Mouse (Mus musculus) neural tube, embryonic 13.5 days (tissue): ENCODE measurements around the gene Olfr322. TPM values are rescaled to one million over a fixed set of nuclear protein-coding genes. Genes with fewer than 3 reads are reported as not detected.
"Not testable (repeated sequence)": the region's sequence is repeated elsewhere in the genome, so short reads cannot be mapped to it uniquely, and the experiment has no call there.

Source experiments
- ATAC-seq: fragments of 200-750 bp; cut with Nextera tagmentation; 2 replicates; pipeline ENCODE4 v1.8.0; 2017; ENCODE audit warnings: low read depth, mild to moderate bottlenecking, moderate TSS enrichment, moderate library complexity
- H3K27ac ChIP-seq: fragments of 300-500 bp; sonication (generic); replicated peaks from 2 replicates; pipeline ENCODE4 v1.5.1; 2015; ENCODE audit warnings: moderate library complexity, mild to moderate bottlenecking, inconsistent platforms
- H3K27me3 ChIP-seq: fragments of 300-500 bp; sonication (generic); 2 replicates; pipeline ENCODE4 v1.6.1; 2015; ENCODE audit warnings: mild to moderate bottlenecking, inconsistent platforms
- H3K36me3 ChIP-seq: fragments of 300-500 bp; sonication (generic); 2 replicates; pipeline ENCODE4 v1.6.1; 2015; ENCODE audit warnings: mild to moderate bottlenecking, inconsistent platforms
- H3K4me1 ChIP-seq: fragments of 300-500 bp; sonication (generic); replicated peaks from 2 replicates; pipeline ENCODE4 v1.6.1; 2015; ENCODE audit warnings: inconsistent platforms
- H3K4me2 ChIP-seq: fragments of 300-500 bp; sonication (generic); 2 replicates; pipeline ENCODE4 v1.6.1; 2015; ENCODE audit warnings: inconsistent platforms, mild to moderate bottlenecking, moderate library complexity
- H3K4me3 ChIP-seq: fragments of 300-500 bp; sonication (generic); 2 replicates; pipeline ENCODE4 v1.5.1; 2015; ENCODE audit warnings: mild to moderate bottlenecking, inconsistent platforms
- H3K9ac ChIP-seq: fragments of 300-500 bp; sonication (generic); 2 replicates; pipeline ENCODE4 v1.6.1; 2015; ENCODE audit warnings: moderate library complexity, mild to moderate bottlenecking, inconsistent platforms
- H3K9me3 ChIP-seq: fragments of 300-500 bp; sonication (generic); 2 replicates; pipeline ENCODE4 v1.6.1; 2016; ENCODE audit warnings: inconsistent platforms
- WGBS: fragments of 180-500 bp; shearing (Covaris S2); methylation state at CpG from one replicate; pipeline ENCODE4 v1.1.7; 2015; 5-methylcytosine and 5-hydroxymethylcytosine counted together
- polyA plus RNA-seq: library from polyadenylated mRNA; unstranded; fragments of >200 nt; fragmentation: Nextera tagmentation; extraction: Ambion mirVana; gene quantifications from 2 replicates; pipeline ENCODE4 v1.2.1, GENCODE M21; 2015

Olfr322 gene
- polyA plus RNA-seq, 1 experiment from 2014 or later: not detected

GRCm38 (mm10) chr11:58641057-58641456 lies 17.5 kb upstream of the Olfr322 start:
- Histone ChIP-seq H3K9ac (peak overlapping the region; percentile 72; the same call in 1 of the 2 replicates), H3K4me1 (peaks cover 11% of the 10 kb centered on the region), H3K36me3 (no peaks in the 10 kb centered on the region), H3K4me2 (peak overlapping the region; percentile 90), H3K27me3 (peaks cover 27% of the 10 kb centered on the region), H3K4me3 (peak overlapping the region; percentile 42; the same call in 1 of the 2 replicates), H3K9me3 (no peaks in the 10 kb centered on the region), H3K27ac (no peak overlapping the region)
- ATAC-seq: no peak
- 29% methylated on average over 14 of the region's 14 CpGs for WGBS

GRCm38 (mm10) chr11:58641638-58642358 lies 16.8 kb upstream of the Olfr322 start:
- H3K4me1 ChIP-seq: peaks cover 11% of the 10 kb centered on the region
- H3K27ac ChIP-seq: no peak overlapping the region
- no peaks in the 10 kb centered on the region for H3K36me3 ChIP-seq
- H3K27me3 ChIP-seq: peaks cover 27% of the 10 kb centered on the region
- no peak overlapping the region for H3K4me2 ChIP-seq
- no peak for ATAC-seq
- H3K9ac ChIP-seq: no peak overlapping the region
- no peaks in the 10 kb centered on the region for H3K9me3 ChIP-seq
- 82% methylated on average over 13 of the region's 13 CpGs for WGBS
- H3K4me3 ChIP-seq: no peak overlapping the region

GRCm38 (mm10) chr11:58643350-58643749 lies 15.2 kb upstream of the Olfr322 start:
- H3K4me1 ChIP-seq: peaks cover 11% of the 10 kb centered on the region
- 42% methylated on average over 6 of the region's 6 CpGs for WGBS
- no peak overlapping the region for H3K4me2 ChIP-seq
- H3K9ac ChIP-seq: no peak overlapping the region
- no peaks in the 10 kb centered on the region for H3K9me3 ChIP-seq
- no peaks in the 10 kb centered on the region for H3K36me3 ChIP-seq
- no peak overlapping the region for H3K27ac ChIP-seq
- H3K27me3 ChIP-seq: peaks cover 27% of the 10 kb centered on the region
- no peak overlapping the region for H3K4me3 ChIP-seq
- no peak for ATAC-seq

- H3K4me1 ChIP-seq: no peaks in the 10 kb centered on the region
- H3K4me3 ChIP-seq: no peak overlapping the region
- 0 out of 2 replicates have a peak, but pooled peaks cover under 1% of the 10 kb centered on the region for H3K9me3 ChIP-seq
- no peaks in the 10 kb centered on the region for H3K36me3 ChIP-seq
- no peak overlapping the region for H3K4me2 ChIP-seq
- WGBS: 90% methylated on average over 3 of the region's 3 CpGs
- H3K9ac ChIP-seq: no peak overlapping the region
- ATAC-seq: no peak
- no peak overlapping the region for H3K27ac ChIP-seq
- H3K27me3 ChIP-seq: no peaks in the 10 kb centered on the region
These were observed 3.4 kb upstream of the Olfr322 start for GRCm38 (mm10) chr11:58655151-58655550.

DNA sequence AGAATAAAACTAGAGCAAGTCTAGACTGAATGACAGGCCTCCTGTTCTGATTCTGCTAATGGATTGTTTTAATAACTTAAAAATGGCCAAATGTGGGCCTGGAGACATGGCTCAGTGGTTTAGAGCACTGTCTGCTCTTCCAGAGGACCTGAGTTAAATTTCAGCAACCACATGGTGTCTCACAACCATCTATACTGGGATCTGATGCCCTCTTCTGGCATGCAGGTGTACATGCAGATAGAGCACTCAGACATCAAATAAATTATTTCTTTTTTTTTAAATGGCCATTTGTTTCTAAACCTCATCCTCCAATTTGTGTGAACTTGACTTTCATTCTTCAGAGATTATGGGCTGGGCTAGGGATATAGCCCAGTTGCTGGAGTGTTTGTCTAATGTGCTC lies 10.7 kb downstream of the Olfr322 start:
- no peaks in the 10 kb centered on the region for H3K9me3 ChIP-seq
- H3K36me3 ChIP-seq: no peaks in the 10 kb centered on the region
- H3K27me3 ChIP-seq: no peaks in the 10 kb centered on the region
- H3K4me3 ChIP-seq: no peak overlapping the region
- H3K4me2 ChIP-seq: no peak overlapping the region
- H3K27ac ChIP-seq: no peak overlapping the region
- no peak overlapping the region for H3K9ac ChIP-seq
- ATAC-seq: no peak
- H3K4me1 ChIP-seq: no peaks in the 10 kb centered on the region

- Histone ChIP-seq H3K9ac (no peak overlapping the region), H3K36me3 (no peaks in the 10 kb centered on the region), H3K4me3 (no peak overlapping the region), H3K4me1 (no peaks in the 10 kb centered on the region), H3K27me3 (no peaks in the 10 kb centered on the region), H3K27ac (no peak overlapping the region), H3K4me2 (no peak overlapping the region), H3K9me3 (no peaks in the 10 kb centered on the region)
- 51% methylated on average over 4 of the region's 4 CpGs for WGBS
- no peak for ATAC-seq
These were observed 13.2 kb downstream of the Olfr322 start for GRCm38 (mm10) chr11:58671825-58672224.

- Histone ChIP-seq H3K36me3 (no peaks in the 10 kb centered on the region), H3K4me2 (no peak within 1 kb of the TSS), H3K27me3 (no peaks in the 10 kb centered on the region), H3K9me3 (no peaks in the 10 kb centered on the region), H3K9ac (no peak within 1 kb of the TSS), H3K27ac (no peak within 1 kb of the TSS), H3K4me1 (no peaks in the 10 kb centered on the region), H3K4me3 (no peak within 1 kb of the TSS)
- WGBS: 96% methylated on average over 1 of the region's 1 CpGs
- ATAC-seq: no peak
These were observed 22.2 kb downstream of the Olfr322 start, which contains the start of gene Olfr320 for GRCm38 (mm10) chr11:58680799-58681198. Gene Olfr320 (plus strand): TSS chr11:58681099.

GRCm38 (mm10) chr11:58698862-58699261 lies 40.3 kb downstream of the Olfr322 start, which contains the start of gene Olfr319:
Gene Olfr319 (plus strand): TSS chr11:58699162.
- 91% methylated on average over 3 of the region's 3 CpGs for WGBS
- Histone ChIP-seq H3K27me3 (no peaks in the 10 kb centered on the region), H3K4me3 (no peak within 1 kb of the TSS), H3K9me3 (peaks cover 15% of the 10 kb centered on the region), H3K36me3 (no peaks in the 10 kb centered on the region), H3K9ac (no peak within 1 kb of the TSS), H3K4me2 (no peak within 1 kb of the TSS), H3K4me1 (no peaks in the 10 kb centered on the region), H3K27ac (no peak within 1 kb of the TSS)
- no peak for ATAC-seq

DNA sequence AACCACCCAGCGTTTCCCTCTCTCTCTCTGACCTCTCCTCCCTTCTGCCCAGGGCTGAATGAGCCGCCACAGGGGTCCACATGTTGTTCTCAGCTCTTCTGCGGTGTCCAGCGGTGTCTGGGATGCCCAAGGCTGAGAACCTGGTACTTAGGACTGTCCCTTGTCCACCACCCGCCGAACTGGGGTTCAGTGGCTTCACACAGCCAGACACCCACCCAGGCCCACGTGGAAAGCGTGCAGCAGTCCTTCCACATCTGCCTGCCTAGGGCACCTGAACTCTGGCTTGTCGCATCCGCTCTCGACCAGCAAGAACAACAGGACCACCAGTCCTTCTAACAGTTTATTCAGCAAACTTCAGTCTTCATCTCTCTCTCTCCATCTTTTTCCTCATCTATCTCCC lies 50.5 kb downstream of the Olfr322 start:
- H3K4me1 ChIP-seq: no peaks in the 10 kb centered on the region
- no peaks in the 10 kb centered on the region for H3K36me3 ChIP-seq
- H3K9me3 ChIP-seq: no peaks in the 10 kb centered on the region
- H3K27me3 ChIP-seq: no peaks in the 10 kb centered on the region
- 80% methylated on average over 11 of the region's 11 CpGs for WGBS
- no peak overlapping the region for H3K27ac ChIP-seq
- no peak overlapping the region for H3K4me2 ChIP-seq
- ATAC-seq: no peak
- H3K4me3 ChIP-seq: no peak overlapping the region
- no peak overlapping the region for H3K9ac ChIP-seq

GRCm38 (mm10) chr11:58717723-58718122 lies 59.1 kb downstream of the Olfr322 start:
- H3K4me1 ChIP-seq, ATAC-seq, H3K9ac ChIP-seq, H3K27ac ChIP-seq, H3K4me2 ChIP-seq, H3K36me3 ChIP-seq, H3K9me3 ChIP-seq, H3K4me3 ChIP-seq, H3K27me3 ChIP-seq: not testable (repeated sequence)
- 90% methylated on average over 7 of the region's 7 CpGs for WGBS

Other genes starting within 250 kb of the Olfr322 start
- gene 1810065E05Rik, start 237.7 kb upstream of the Olfr322 start, polyA plus RNA-seq: not detected in 2 replicates
- gene Gm12253, start 226.2 kb upstream of the Olfr322 start, polyA plus RNA-seq: not detected in 2 replicates
- gene Lypd9, start 205.9 kb upstream of the Olfr322 start, polyA plus RNA-seq: not detected in 2 replicates
- not detected in 2 replicates for gene Olfr30, start 196.5 kb upstream of the Olfr322 start, polyA plus RNA-seq
- not detected in 2 replicates for gene Olfr332, start 166.2 kb upstream of the Olfr322 start, polyA plus RNA-seq
- not detected in 2 replicates for gene Olfr331, start 156.2 kb upstream of the Olfr322 start, polyA plus RNA-seq
- not detected in 2 replicates for gene Olfr330, start 123.9 kb upstream of the Olfr322 start, polyA plus RNA-seq
- gene Olfr329-ps, start 112.4 kb upstream of the Olfr322 start, polyA plus RNA-seq: not detected in 2 replicates
- gene Olfr328, start 103.1 kb upstream of the Olfr322 start, polyA plus RNA-seq: not detected in 2 replicates
- gene Olfr224, start 88.2 kb upstream of the Olfr322 start, polyA plus RNA-seq: 0.14 TPM in 1 of 2 replicates, not detected in the other
- not detected in 2 replicates for gene Olfr325, start 81.1 kb upstream of the Olfr322 start, polyA plus RNA-seq
- 0.08 TPM in 1 of 2 replicates, not detected in the other for gene Olfr324, start 63.7 kb upstream of the Olfr322 start, polyA plus RNA-seq
- not detected in 2 replicates for gene 2210407C18Rik, start 42.7 kb upstream of the Olfr322 start, polyA plus RNA-seq
- not detected in 2 replicates for gene Olfr323, start 28.3 kb upstream of the Olfr322 start, polyA plus RNA-seq
- gene Trim58, start 18.3 kb upstream of the Olfr322 start, polyA plus RNA-seq: 0.11 and 0.22 TPM in 2 replicates
- not detected in 2 replicates for gene Olfr320, start 22.3 kb downstream of the Olfr322 start, polyA plus RNA-seq
- gene Olfr319, start 40.4 kb downstream of the Olfr322 start, polyA plus RNA-seq: not detected in 2 replicates
- not detected in 2 replicates for gene Olfr318, start 65.2 kb downstream of the Olfr322 start, polyA plus RNA-seq
- gene Olfr317, start 80.4 kb downstream of the Olfr322 start, polyA plus RNA-seq: 0.14 and 0.20 TPM in 2 replicates
- not detected in 2 replicates for gene Olfr316, start 94.0 kb downstream of the Olfr322 start, polyA plus RNA-seq
- not detected in 2 replicates for gene Olfr315, start 114.4 kb downstream of the Olfr322 start, polyA plus RNA-seq
- not detected in 2 replicates for gene Olfr314, start 124.2 kb downstream of the Olfr322 start, polyA plus RNA-seq
- gene Fam183b, start 143.2 kb downstream of the Olfr322 start, polyA plus RNA-seq: 7.7 and 7.8 TPM in 2 replicates
- not detected in 2 replicates for gene Olfr313, start 156.2 kb downstream of the Olfr322 start, polyA plus RNA-seq
- gene Olfr312, start 170.5 kb downstream of the Olfr322 start, polyA plus RNA-seq: not detected in 2 replicates
- gene Olfr311, start 180.5 kb downstream of the Olfr322 start, polyA plus RNA-seq: not detected in 2 replicates
- gene Gm12258, start 188.4 kb downstream of the Olfr322 start, polyA plus RNA-seq: 19.1 and 22.3 TPM in 2 replicates
- 11.1 and 13.0 TPM in 2 replicates for gene 2810021J22Rik, start 208.4 kb downstream of the Olfr322 start, polyA plus RNA-seq
- 6.3 and 7.8 TPM in 2 replicates for gene Zfp39, start 245.4 kb downstream of the Olfr322 start, polyA plus RNA-seq